Mouse (Mus musculus): Measurements from ENCODE around the gene Sntg2. TPM values are rescaled to one million over a fixed set of nuclear protein-coding genes. Genes with fewer than 3 reads are reported as not detected.

Gene Sntg2
- polyA plus RNA-seq, 1 experiment from 2014 or later = 1.3 TPM

DNA sequence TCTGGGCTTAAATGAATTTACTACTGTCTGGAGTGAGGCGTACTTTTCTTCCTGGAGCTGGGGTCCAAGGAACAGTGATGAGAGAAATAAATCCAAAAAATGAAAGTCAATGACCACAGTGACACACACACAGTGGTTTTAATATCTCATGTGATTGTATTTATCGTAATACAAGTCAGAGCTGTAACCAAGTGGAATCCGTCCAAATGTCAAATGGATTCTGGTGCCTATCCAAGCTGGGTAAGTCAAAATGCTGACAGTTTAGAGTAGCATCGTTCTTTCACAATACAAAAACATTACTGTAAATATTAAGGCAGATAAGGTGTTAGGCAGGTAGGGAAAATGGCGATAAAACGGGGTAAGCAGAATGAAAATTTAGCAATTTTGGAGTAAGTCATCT, 4.0 kb downstream of the Sntg2 start:
- no peak overlapping the region for H3K4me2 ChIP-seq (ENCODE audit: low read depth, low read length)
- no peak overlapping the region for H3K9ac ChIP-seq (replicated peaks; ENCODE audit: low read length)
- ATAC-seq (replicated peaks; ENCODE audit: insufficient number of reproducible peaks, low FRiP score, low TSS enrichment, low read depth) (no peak), DNase-seq (ENCODE audit: low spot score) (no peak)
- no peak overlapping the region for H3K4me3 ChIP-seq (ENCODE audit: low read depth, low read length)
- WGBS = 90% methylated on average over 6 of the region's 6 CpGs
- no peaks in the 10 kb centered on the region for H3K9me3 ChIP-seq (replicated peaks; ENCODE audit: control insufficient read depth, low read length)
- no peaks in the 10 kb centered on the region for H3K36me3 ChIP-seq (replicated peaks; ENCODE audit: control insufficient read depth, insufficient read depth, low read depth, low read length)
- H3K4me1 ChIP-seq (ENCODE audit: control insufficient read depth, insufficient read depth, low read length) = no peaks in the 10 kb centered on the region
- no peaks in the 10 kb centered on the region for H3K27me3 ChIP-seq (ENCODE audit: control insufficient read depth, insufficient read depth, low read length)
- H3K27ac ChIP-seq (replicated peaks; ENCODE audit: low read depth, low read length) = no peak overlapping the region

GRCm38 (mm10) chr12:30362306-30362705, 10.9 kb downstream of the Sntg2 start:
- Histone ChIP-seq H3K9me3 (replicated peaks; ENCODE audit: control insufficient read depth, low read length) (no peaks in the 10 kb centered on the region), H3K9ac (replicated peaks; ENCODE audit: low read length) (no peak overlapping the region), H3K27ac (replicated peaks; ENCODE audit: low read depth, low read length) (no peak overlapping the region), H3K36me3 (replicated peaks; ENCODE audit: control insufficient read depth, insufficient read depth, low read depth, low read length) (no peaks in the 10 kb centered on the region), H3K4me1 (ENCODE audit: control insufficient read depth, insufficient read depth, low read length) (no peaks in the 10 kb centered on the region), H3K27me3 (ENCODE audit: control insufficient read depth, insufficient read depth, low read length) (no peaks in the 10 kb centered on the region), H3K4me3 (ENCODE audit: low read depth, low read length) (no peak overlapping the region), H3K4me2 (ENCODE audit: low read depth, low read length) (no peak overlapping the region)
- DNase-seq (ENCODE audit: low spot score) (no peak), ATAC-seq (replicated peaks; ENCODE audit: insufficient number of reproducible peaks, low FRiP score, low TSS enrichment, low read depth) (no peak)
- 67% methylated on average over 2 of the region's 2 CpGs for WGBS

GRCm38 (mm10) chr12:30357666-30358065, 15.5 kb downstream of the Sntg2 start:
- no peak overlapping the region for H3K9ac ChIP-seq (replicated peaks; ENCODE audit: low read length)
- no peak for DNase-seq (ENCODE audit: low spot score)
- WGBS = 35% methylated on average over 6 of the region's 6 CpGs
- no peak overlapping the region for H3K4me3 ChIP-seq (ENCODE audit: low read depth, low read length)
- H3K9me3 ChIP-seq (replicated peaks; ENCODE audit: control insufficient read depth, low read length) = no peaks in the 10 kb centered on the region
- no peaks in the 10 kb centered on the region for H3K4me1 ChIP-seq (ENCODE audit: control insufficient read depth, insufficient read depth, low read length)
- no peak overlapping the region for H3K27ac ChIP-seq (replicated peaks; ENCODE audit: low read depth, low read length)
- H3K27me3 ChIP-seq (ENCODE audit: control insufficient read depth, insufficient read depth, low read length) = no peaks in the 10 kb centered on the region
- no peaks in the 10 kb centered on the region for H3K36me3 ChIP-seq (replicated peaks; ENCODE audit: control insufficient read depth, insufficient read depth, low read depth, low read length)
- no peak overlapping the region for H3K4me2 ChIP-seq (ENCODE audit: low read depth, low read length)
- no peak for ATAC-seq (replicated peaks; ENCODE audit: insufficient number of reproducible peaks, low FRiP score, low TSS enrichment, low read depth)

DNA sequence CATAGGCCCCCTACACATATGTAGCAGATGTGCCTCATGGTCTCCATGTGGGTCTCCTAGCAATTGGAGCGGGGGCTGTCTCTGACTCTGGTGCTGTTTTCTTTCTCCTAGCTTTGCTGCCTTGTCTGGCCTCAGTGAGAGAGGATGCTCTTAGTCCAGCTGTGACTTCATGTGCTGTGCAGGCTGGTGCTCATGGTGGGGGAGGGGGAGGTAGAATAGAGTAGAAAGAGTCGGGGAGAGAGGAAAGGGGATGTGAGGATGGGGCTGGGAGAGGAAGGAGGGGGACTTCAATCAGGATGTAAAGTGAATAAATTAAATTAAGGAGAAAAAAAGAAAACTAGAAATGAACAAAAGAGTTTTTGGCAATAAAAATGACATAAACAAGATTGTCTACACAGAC, 20.8 kb downstream of the Sntg2 start:
- WGBS = 35% methylated on average over 2 of the region's 2 CpGs

DNA sequence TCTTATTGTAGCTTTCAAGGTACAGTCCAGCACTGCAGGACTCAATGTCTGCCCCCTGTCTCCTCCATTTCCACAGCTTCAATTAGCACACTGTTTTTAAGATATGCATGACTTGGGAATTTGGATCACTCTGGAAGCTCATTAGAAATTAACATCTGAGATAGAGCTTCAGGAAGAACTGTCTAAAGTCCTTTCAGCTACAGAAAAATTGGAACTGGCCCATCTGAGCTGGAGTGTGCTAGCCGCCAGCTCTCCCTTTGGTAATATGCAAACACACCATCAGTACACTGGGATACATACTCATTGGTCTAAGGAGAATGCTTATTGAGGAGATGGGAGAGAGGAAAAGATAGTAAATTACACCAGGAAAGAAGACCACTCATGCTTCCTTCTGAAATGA, 25.1 kb downstream of the Sntg2 start:
- Histone ChIP-seq H3K4me2 (ENCODE audit: low read depth, low read length) (no peak overlapping the region), H3K4me1 (ENCODE audit: control insufficient read depth, insufficient read depth, low read length) (no peaks in the 10 kb centered on the region), H3K4me3 (ENCODE audit: low read depth, low read length) (no peak overlapping the region), H3K9me3 (replicated peaks; ENCODE audit: control insufficient read depth, low read length) (no peaks in the 10 kb centered on the region), H3K9ac (replicated peaks; ENCODE audit: low read length) (no peak overlapping the region), H3K27me3 (ENCODE audit: control insufficient read depth, insufficient read depth, low read length) (no peaks in the 10 kb centered on the region), H3K27ac (replicated peaks; ENCODE audit: low read depth, low read length) (no peak overlapping the region), H3K36me3 (replicated peaks; ENCODE audit: control insufficient read depth, insufficient read depth, low read depth, low read length) (no peaks in the 10 kb centered on the region)
- WGBS = 90% methylated on average over 1 of the region's 1 CpGs
- DNase-seq (ENCODE audit: low spot score) (no peak), ATAC-seq (replicated peaks; ENCODE audit: insufficient number of reproducible peaks, low FRiP score, low TSS enrichment, low read depth) (no peak)

More for the DNA sequence above, 20.8 kb downstream of the Sntg2 start:
- no peaks in the 10 kb centered on the region for H3K4me1 ChIP-seq (ENCODE audit: control insufficient read depth, insufficient read depth, low read length)
- H3K4me3 ChIP-seq (ENCODE audit: low read depth, low read length) = no peak overlapping the region
- H3K27me3 ChIP-seq (ENCODE audit: control insufficient read depth, insufficient read depth, low read length) = no peaks in the 10 kb centered on the region
- no peaks in the 10 kb centered on the region for H3K9me3 ChIP-seq (replicated peaks; ENCODE audit: control insufficient read depth, low read length)
- no peak overlapping the region for H3K4me2 ChIP-seq (ENCODE audit: low read depth, low read length)
- ATAC-seq (replicated peaks; ENCODE audit: insufficient number of reproducible peaks, low FRiP score, low TSS enrichment, low read depth) (no peak), DNase-seq (ENCODE audit: low spot score) (peak; percentile 13)
- no peak overlapping the region for H3K27ac ChIP-seq (replicated peaks; ENCODE audit: low read depth, low read length)
- no peak overlapping the region for H3K9ac ChIP-seq (replicated peaks; ENCODE audit: low read length)
- no peaks in the 10 kb centered on the region for H3K36me3 ChIP-seq (replicated peaks; ENCODE audit: control insufficient read depth, insufficient read depth, low read depth, low read length)

DNA sequence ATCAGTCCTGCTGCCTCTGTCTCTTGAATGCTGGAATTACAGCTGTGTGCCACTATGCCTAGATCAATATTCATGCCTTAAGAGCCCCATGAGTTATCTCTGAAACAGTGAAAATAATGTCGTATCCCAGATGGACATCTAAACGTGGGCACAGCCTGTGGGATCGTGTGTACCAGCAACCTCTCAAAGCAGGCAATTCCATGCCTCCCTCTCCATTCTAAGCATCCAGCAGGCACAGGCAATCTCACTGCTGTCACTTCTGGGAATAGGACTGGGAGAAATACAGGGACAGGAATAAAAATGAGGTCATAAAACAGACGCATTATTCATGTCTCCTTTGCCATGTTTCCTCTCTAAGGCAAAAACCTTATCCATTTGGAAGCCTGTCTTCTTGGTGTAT, 25.9 kb downstream of the Sntg2 start:
- H3K4me2 ChIP-seq (ENCODE audit: low read depth, low read length) = no peak overlapping the region
- no peaks in the 10 kb centered on the region for H3K27me3 ChIP-seq (ENCODE audit: control insufficient read depth, insufficient read depth, low read length)
- ATAC-seq (replicated peaks; ENCODE audit: insufficient number of reproducible peaks, low FRiP score, low TSS enrichment, low read depth) (no peak), DNase-seq (ENCODE audit: low spot score) (no peak)
- H3K36me3 ChIP-seq (replicated peaks; ENCODE audit: control insufficient read depth, insufficient read depth, low read depth, low read length) = no peaks in the 10 kb centered on the region
- H3K4me1 ChIP-seq (ENCODE audit: control insufficient read depth, insufficient read depth, low read length) = no peaks in the 10 kb centered on the region
- WGBS = 82% methylated on average over 4 of the region's 4 CpGs
- H3K4me3 ChIP-seq (ENCODE audit: low read depth, low read length) = no peak overlapping the region
- no peaks in the 10 kb centered on the region for H3K9me3 ChIP-seq (replicated peaks; ENCODE audit: control insufficient read depth, low read length)
- no peak overlapping the region for H3K27ac ChIP-seq (replicated peaks; ENCODE audit: low read depth, low read length)
- H3K9ac ChIP-seq (replicated peaks; ENCODE audit: low read length) = no peak overlapping the region

- H3K9ac ChIP-seq (replicated peaks; ENCODE audit: low read length) = no peak overlapping the region
- no peak overlapping the region for H3K4me2 ChIP-seq (ENCODE audit: low read depth, low read length)
- no peaks in the 10 kb centered on the region for H3K36me3 ChIP-seq (replicated peaks; ENCODE audit: control insufficient read depth, insufficient read depth, low read depth, low read length)
- H3K4me3 ChIP-seq (ENCODE audit: low read depth, low read length) = no peak overlapping the region
- H3K27me3 ChIP-seq (ENCODE audit: control insufficient read depth, insufficient read depth, low read length) = no peaks in the 10 kb centered on the region
- ATAC-seq (replicated peaks; ENCODE audit: insufficient number of reproducible peaks, low FRiP score, low TSS enrichment, low read depth) (no peak), DNase-seq (ENCODE audit: low spot score) (no peak)
- H3K9me3 ChIP-seq (replicated peaks; ENCODE audit: control insufficient read depth, low read length) = no peaks in the 10 kb centered on the region
- H3K27ac ChIP-seq (replicated peaks; ENCODE audit: low read depth, low read length) = no peak overlapping the region
- no peaks in the 10 kb centered on the region for H3K4me1 ChIP-seq (ENCODE audit: control insufficient read depth, insufficient read depth, low read length)
- WGBS = 46% methylated on average over 1 of the region's 1 CpGs
Observed at GRCm38 (mm10) chr12:30344806-30345205, 28.4 kb downstream of the Sntg2 start.

DNA sequence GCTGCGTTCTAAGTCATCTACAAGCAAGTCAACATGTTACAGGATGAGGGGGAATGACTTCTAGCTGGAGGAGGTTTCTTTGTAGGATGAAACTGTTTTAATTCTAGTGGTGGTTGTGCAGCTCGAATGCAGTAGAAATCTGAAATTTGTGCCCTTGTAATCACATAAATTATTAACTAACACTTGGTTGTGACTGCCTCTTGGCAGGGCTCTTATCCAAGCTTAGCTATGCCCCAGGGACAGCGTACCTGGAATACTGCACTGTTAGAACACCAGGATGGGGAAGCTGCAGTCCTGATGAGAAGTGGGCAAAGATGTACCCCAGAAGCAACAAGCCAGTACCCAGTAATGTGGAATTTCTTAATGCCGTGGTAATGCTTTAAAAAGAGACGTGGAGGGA, 36.9 kb downstream of the Sntg2 start:
- Histone ChIP-seq H3K4me3 (ENCODE audit: low read depth, low read length) (no peak overlapping the region), H3K4me2 (ENCODE audit: low read depth, low read length) (no peak overlapping the region), H3K4me1 (ENCODE audit: control insufficient read depth, insufficient read depth, low read length) (no peaks in the 10 kb centered on the region), H3K27ac (replicated peaks; ENCODE audit: low read depth, low read length) (no peak overlapping the region), H3K36me3 (replicated peaks; ENCODE audit: control insufficient read depth, insufficient read depth, low read depth, low read length) (no peaks in the 10 kb centered on the region), H3K9me3 (replicated peaks; ENCODE audit: control insufficient read depth, low read length) (no peaks in the 10 kb centered on the region), H3K9ac (replicated peaks; ENCODE audit: low read length) (no peak overlapping the region), H3K27me3 (ENCODE audit: control insufficient read depth, insufficient read depth, low read length) (no peaks in the 10 kb centered on the region)
- ATAC-seq (replicated peaks; ENCODE audit: insufficient number of reproducible peaks, low FRiP score, low TSS enrichment, low read depth) = no peak
- 85% methylated on average over 5 of the region's 5 CpGs for WGBS
- DNase-seq (ENCODE audit: low spot score) = no peak
